20 mouse cellular contexts compared by ENCODE assay signal in genomic region chr2:59655471-59655870, GRCm38 (mm10). TPM values are rescaled to one million over a fixed set of nuclear protein-coding genes. Genes with fewer than 3 reads are reported as not detected.
DNase-seq lines count a peak whose midpoint lies in the region; ATAC-seq and TF ChIP-seq lines count a peak whose summit lies in the region.
"Had no signal": no experiment of that assay in that cellular context is flagged by ENCODE, and none has a peak within 500 bp of the region (broad histone marks: within the 10 kb centered on the region; RNA-seq: fewer than 3 reads in every experiment).

No protein-coding gene starts in this region.

- TF ChIP-seq CTCF in layer of hippocampus, adult 2 months (conservative IDR thresholded peaks at IDR 0.05), result no peak

- DNase-seq in layer of hippocampus, adult 2 months (ENCODE audit: low spot score in 2 of 2), result peak in 1 of 2 experiments; percentile 64
- DNase-seq in layer of hippocampus, postnatal 25 days (ENCODE audit: extremely low spot score in 1 of 2, low spot score in 1 of 2), result no peak
- peak; percentile 60 to 64 for DNase-seq in cerebellum, adult 18-20 months
- DNase-seq in MN1 (ENCODE audit: low spot score), result no peak
- DNase-seq: adrenal gland, adult 2 months; gastrocnemius, postnatal 14 days; kidney, adult 9 months; kidney, postnatal 36 days; right cerebral cortex, postnatal 4 days; thymus, postnatal 14 days had no signal

- no peaks in the 10 kb centered on the region for H3K27me3 ChIP-seq in forebrain, embryonic 15.5 days
- H3K27me3 ChIP-seq in forebrain, embryonic 13.5 days, result no peaks in the 10 kb centered on the region
- no peaks in the 10 kb centered on the region for H3K27me3 ChIP-seq in forebrain, embryonic 16.5 days (replicated peaks; ENCODE audit: control insufficient read depth, insufficient read depth, low read length)
- H3K27me3 ChIP-seq: hindbrain, embryonic 12.5 days; limb, embryonic 15.5 days; liver, embryonic 15.5 days; neural tube, embryonic 12.5 days had no signal

- 0 out of 2 replicates have a peak overlapping the region, but pooled peaks have one; percentile 7 for H3K27ac ChIP-seq in forebrain, embryonic 15.5 days (replicated peaks)
- no peak overlapping the region; the same call in 1 of the 2 replicates for H3K27ac ChIP-seq in forebrain, embryonic 13.5 days
- H3K27ac ChIP-seq in layer of hippocampus, adult 2 months, result peak overlapping the region; percentile 86
- no peak overlapping the region for H3K27ac ChIP-seq in forebrain, embryonic 16.5 days (ENCODE audit: low read length)
- H3K27ac ChIP-seq: hindbrain, embryonic 12.5 days; limb, embryonic 15.5 days; liver, embryonic 15.5 days; neural tube, embryonic 12.5 days had no signal

- ATAC-seq in forebrain, embryonic 15.5 days (replicated peaks), result no peak
- ATAC-seq in forebrain, embryonic 13.5 days, result no peak
- ATAC-seq in forebrain, embryonic 16.5 days, result peak; percentile 49
- ATAC-seq: inflammation-experienced regulatory T-cells, adult 6 months; lung, postnatal 0 days had no signal

- H3K4me1 ChIP-seq in forebrain, embryonic 15.5 days, result peaks cover 22% of the 10 kb centered on the region
- H3K4me1 ChIP-seq in forebrain, embryonic 13.5 days, result peaks cover 47% of the 10 kb centered on the region
- H3K4me1 ChIP-seq in forebrain, embryonic 16.5 days (replicated peaks; ENCODE audit: control insufficient read depth, insufficient read depth, low read length), result peaks cover 22% of the 10 kb centered on the region
- H3K4me1 ChIP-seq: liver, embryonic 15.5 days had no signal

- H3K9ac ChIP-seq in forebrain, embryonic 15.5 days (replicated peaks), result no peak overlapping the region
- no peak overlapping the region for H3K9ac ChIP-seq in forebrain, embryonic 13.5 days
- no peak overlapping the region for H3K9ac ChIP-seq in forebrain, embryonic 16.5 days (replicated peaks; ENCODE audit: low read depth, low read length)
- H3K9ac ChIP-seq: hindbrain, embryonic 12.5 days; limb, embryonic 15.5 days; liver, embryonic 15.5 days; neural tube, embryonic 12.5 days had no signal

- 18% methylated on average over 7 of the region's 7 CpGs for WGBS in forebrain, embryonic 15.5 days
- 32% methylated on average over 7 of the region's 7 CpGs for WGBS in forebrain, embryonic 13.5 days
- 18% methylated on average over 7 of the region's 7 CpGs for WGBS in forebrain, embryonic 16.5 days

- no peaks in the 10 kb centered on the region for H3K9me3 ChIP-seq in forebrain, embryonic 15.5 days
- H3K9me3 ChIP-seq in forebrain, embryonic 13.5 days (replicated peaks), result no peaks in the 10 kb centered on the region
- H3K9me3 ChIP-seq in forebrain, embryonic 16.5 days (ENCODE audit: control insufficient read depth, low read length), result no peaks in the 10 kb centered on the region
- H3K9me3 ChIP-seq: hindbrain, embryonic 12.5 days; limb, embryonic 15.5 days; liver, embryonic 15.5 days; neural tube, embryonic 12.5 days had no signal

- no peaks in the 10 kb centered on the region for H3K36me3 ChIP-seq in forebrain, embryonic 15.5 days
- no peaks in the 10 kb centered on the region for H3K36me3 ChIP-seq in forebrain, embryonic 13.5 days (ENCODE audit: poor library complexity, severe bottlenecking)
- H3K36me3 ChIP-seq in forebrain, embryonic 16.5 days (ENCODE audit: control insufficient read depth, insufficient read depth), result no peaks in the 10 kb centered on the region
- H3K36me3 ChIP-seq: hindbrain, embryonic 12.5 days; limb, embryonic 15.5 days; liver, embryonic 15.5 days; neural tube, embryonic 12.5 days had no signal

- no peak overlapping the region for H3K4me2 ChIP-seq in forebrain, embryonic 15.5 days (replicated peaks)
- no peak overlapping the region for H3K4me2 ChIP-seq in forebrain, embryonic 13.5 days
- H3K4me2 ChIP-seq in forebrain, embryonic 16.5 days (ENCODE audit: low read length), result no peak overlapping the region
- H3K4me2 ChIP-seq: hindbrain, embryonic 12.5 days; limb, embryonic 15.5 days; liver, embryonic 15.5 days; midbrain, embryonic 11.5 days; neural tube, embryonic 12.5 days had no signal

- H3K4me3 ChIP-seq in forebrain, embryonic 15.5 days, result no peak overlapping the region
- H3K4me3 ChIP-seq in forebrain, embryonic 13.5 days, result no peak overlapping the region
- no peak overlapping the region for H3K4me3 ChIP-seq in layer of hippocampus, adult 2 months
- H3K4me3 ChIP-seq in forebrain, embryonic 16.5 days (replicated peaks; ENCODE audit: low read length), result no peak overlapping the region
- H3K4me3 ChIP-seq: hindbrain, embryonic 12.5 days; limb, embryonic 15.5 days; liver, embryonic 15.5 days; neural tube, embryonic 12.5 days had no signal

RNA-seq across cellular contexts. Expression of gene Tanc1, which starts 43.6 kb away (rescaled TPM):
- polyA plus RNA-seq in forebrain, embryonic 15.5 days (2015; fragmentation: Nextera tagmentation; extraction: Ambion mirVana), result 9.1 and 10.7 TPM in 2 replicates
- polyA plus RNA-seq in forebrain, embryonic 13.5 days (2015; fragmentation: Nextera tagmentation; extraction: Ambion mirVana), result 12.7 and 16.8 TPM in 2 replicates
- total RNA-seq in layer of hippocampus, adult 2 months (2021), result 100 to 1,000 TPM; 118 to 124 TPM
- total RNA-seq in layer of hippocampus, postnatal 25 days (2021), result 100 to 1,000 TPM in 1 of 2 experiments, 10 to 100 TPM in 1; 93.6 to 107 TPM
- polyA plus RNA-seq in forebrain, embryonic 16.5 days (2015; fragmentation: Nextera tagmentation; extraction: Ambion mirVana), result 8.7 and 10.7 TPM in 2 replicates

Comparison
In these comparisons a context has a peak if more than half of its experiments do, and no peak if none do; other contexts are left out.
1. H3K27ac ChIP-seq: peak in forebrain, embryonic 15.5 days (single experiment) and layer of hippocampus, adult 2 months (single experiment); none in forebrain, embryonic 13.5 days (single experiment) and forebrain, embryonic 16.5 days (single experiment).
2. DNase-seq: peak in cerebellum, adult 18-20 months (2 of 2); none in layer of hippocampus, postnatal 25 days (0 of 2) and MN1 (single experiment).